Mouse (Mus musculus) myocyte (in vitro differentiated cells): ENCODE results near the gene Bmp2k.

ENCODE experiments used
- E2F4 ChIP-seq: IDR thresholded peaks from one replicate; pipeline ENCODE4 v1.6.1; 2011; ENCODE audit warnings: mild to moderate bottlenecking, control low read depth, moderate library complexity; ENCODE audit not compliant: insufficient read depth
- MAX ChIP-seq: IDR thresholded peaks from one replicate; pipeline ENCODE4 v1.6.1; 2011; ENCODE audit warnings: low read depth, mild to moderate bottlenecking, control low read depth
- MYOD1 ChIP-seq, 3 experiments: IDR thresholded peaks; one replicate each; pipeline ENCODE4 v1.6.1; 2011; ENCODE audit warnings: control low read depth in 2 of 3, low read depth in 2 of 3, mild to moderate bottlenecking in 2 of 3, moderate library complexity in 1 of 3; ENCODE audit not compliant: insufficient read length in 2 of 3, control insufficient read depth in 1 of 3
- MYOG ChIP-seq, 3 experiments: IDR thresholded peaks; one replicate each; pipeline ENCODE4 v1.6.1; 2011; ENCODE audit warnings: control low read depth in 2 of 3, low read depth in 2 of 3, mild to moderate bottlenecking in 2 of 3; ENCODE audit not compliant: insufficient read length in 2 of 3, control insufficient read depth in 1 of 3, insufficient read depth in 1 of 3
- POLR2A ChIP-seq: IDR thresholded peaks from one replicate; pipeline ENCODE4 v1.6.1; 2011; ENCODE audit warnings: low read depth, mild to moderate bottlenecking, control low read depth, moderate library complexity; ENCODE audit not compliant: insufficient read length
- SRF ChIP-seq: IDR thresholded peaks from one replicate; pipeline ENCODE4 v1.6.1; 2011; ENCODE audit warnings: low read depth; ENCODE audit not compliant: control insufficient read depth, insufficient read length
- TCF12 ChIP-seq: IDR thresholded peaks from one replicate; pipeline ENCODE4 v1.6.1; 2011; ENCODE audit warnings: mild to moderate bottlenecking, control low read depth; ENCODE audit not compliant: poor library complexity, insufficient read depth, severe bottlenecking
- TCF3 ChIP-seq: IDR thresholded peaks from one replicate; pipeline ENCODE4 v1.6.1; 2011; ENCODE audit warnings: low read depth, control low read depth; ENCODE audit not compliant: insufficient read length
- USF1 ChIP-seq: IDR thresholded peaks from one replicate; pipeline ENCODE4 v1.6.1; 2011; ENCODE audit warnings: low read depth, mild to moderate bottlenecking, control low read depth, moderate library complexity

DNA sequence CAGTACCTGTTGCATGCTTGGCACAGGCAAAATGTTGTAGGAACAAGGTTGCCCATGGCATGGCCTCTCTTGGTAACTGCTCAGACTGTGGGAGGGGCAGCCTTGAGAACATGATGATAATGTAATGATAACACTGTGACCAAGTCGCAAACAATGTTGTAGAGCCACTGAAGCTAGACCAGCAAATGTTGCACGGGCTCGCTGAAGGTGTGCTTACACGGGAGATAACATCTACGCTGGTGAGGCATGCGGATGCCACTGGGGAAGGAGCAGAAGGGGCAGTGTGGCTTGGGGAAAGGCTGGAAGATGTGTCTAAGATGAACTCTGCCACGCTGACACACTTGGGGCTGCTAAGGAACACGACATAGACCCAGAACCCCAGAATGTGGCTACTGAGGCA is 102.5 kb downstream of the Bmp2k start:
- TF ChIP-seq POLR2A (no peak), MYOD1 (IDR thresholded peaks at IDR 0.05; ENCODE audit: control insufficient read depth in 1 of 3, insufficient read length in 2 of 3, low read depth in 2 of 3) (no peak), MAX (no peak), TCF12 (no peak), TCF3 (no peak), SRF (no peak), USF1 (no peak), MYOG (IDR thresholded peaks at IDR 0.05; ENCODE audit: control insufficient read depth in 1 of 3, insufficient read depth in 1 of 3, insufficient read length in 2 of 3, low read depth in 2 of 3) (no peak), E2F4 (no peak)
